Mouse (Mus musculus) kidney, adult 2 months (tissue): ENCODE data around the gene Pdhx.

Experiments
- CTCF ChIP-seq: fragments of 200-500 bp; conservative IDR thresholded peaks from 2 replicates; pipeline ENCODE4 v1.5.1; 2011; ENCODE audit warnings: low read depth, mild to moderate bottlenecking, control low read depth, low read length, moderate library complexity, mixed read lengths; ENCODE audit not compliant: insufficient read depth, insufficient read length
- POLR2A ChIP-seq: fragments of 200-500 bp; IDR thresholded peaks from one replicate; pipeline ENCODE4 v1.6.1; 2011; ENCODE audit warnings: low read depth, low read length, control low read depth

- TF ChIP-seq CTCF = no peak
- TF ChIP-seq POLR2A = no peak
Observed at GRCm38 (mm10) chr2:103118324-103119196, 45.2 kb upstream of the Pdhx start.
